Mouse (Mus musculus): ENCODE data around the gene Rdh16f2.
"Not testable (repeated sequence)": the region's sequence is repeated elsewhere in the genome, so short reads cannot be mapped to it uniquely, and the experiment has no call there.

Rdh16f2 gene

GRCm38 (mm10) chr10:127866232-127866631, at the start of gene Rdh16f2:
TSS of gene Rdh16f2 (plus strand) at chr10:127866474.
- DNase-seq (ENCODE audit: low read depth, low spot score): no peak

- not testable (repeated sequence) for DNase-seq (ENCODE audit: low read depth, low spot score)
These were observed 48.9 kb upstream of the Rdh16f2 start for GRCm38 (mm10) chr10:127817268-127817910.

DNA sequence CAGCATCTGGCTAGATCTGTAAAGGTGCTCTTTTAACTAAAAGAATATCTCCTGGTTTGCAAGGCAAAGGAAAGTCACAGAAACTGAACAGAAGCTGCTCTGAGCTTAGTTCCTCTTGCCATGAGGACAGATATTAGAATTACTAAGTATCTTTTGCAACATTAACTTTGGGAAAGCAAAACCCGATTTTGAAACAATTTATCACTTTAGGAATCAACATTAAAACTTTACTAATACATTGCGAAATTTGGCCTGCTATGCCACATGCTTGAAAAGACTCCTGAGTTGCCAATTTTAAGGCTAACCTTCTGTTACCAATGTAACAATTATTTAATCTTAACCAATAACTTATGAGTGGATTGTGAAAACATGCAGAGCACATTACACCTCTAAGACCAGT, 44.5 kb upstream of the Rdh16f2 start:
- not testable (repeated sequence) for DNase-seq (ENCODE audit: low read depth, low spot score)

- DNase-seq (ENCODE audit: low read depth, low spot score): no peak
These were observed 40.9 kb upstream of the Rdh16f2 start for GRCm38 (mm10) chr10:127825386-127825785.

DNA sequence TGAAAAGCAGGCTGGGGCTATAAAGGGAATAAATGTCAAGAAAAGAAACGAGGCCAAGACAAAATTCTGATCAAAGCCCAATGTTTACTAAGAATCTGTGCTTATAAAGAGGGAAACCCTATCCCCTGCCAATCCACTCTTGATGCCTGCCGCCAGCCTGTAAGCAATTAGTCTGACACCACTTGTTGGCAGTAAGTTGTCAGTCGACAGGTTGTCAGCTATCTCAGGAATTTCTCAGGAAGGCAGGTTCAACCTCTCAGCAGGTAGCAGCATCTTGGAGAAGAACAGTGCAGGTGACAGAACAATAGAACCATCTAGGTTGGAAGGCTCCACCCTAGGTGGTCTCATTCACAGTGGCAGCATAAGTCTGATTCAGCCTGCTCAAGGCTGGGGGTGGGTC, 37.2 kb upstream of the Rdh16f2 start:
- no peak for DNase-seq (ENCODE audit: low read depth, low spot score)

- not testable (repeated sequence) for DNase-seq (ENCODE audit: low read depth, low spot score)
These were observed 32.1 kb upstream of the Rdh16f2 start for GRCm38 (mm10) chr10:127834186-127834585.

DNA sequence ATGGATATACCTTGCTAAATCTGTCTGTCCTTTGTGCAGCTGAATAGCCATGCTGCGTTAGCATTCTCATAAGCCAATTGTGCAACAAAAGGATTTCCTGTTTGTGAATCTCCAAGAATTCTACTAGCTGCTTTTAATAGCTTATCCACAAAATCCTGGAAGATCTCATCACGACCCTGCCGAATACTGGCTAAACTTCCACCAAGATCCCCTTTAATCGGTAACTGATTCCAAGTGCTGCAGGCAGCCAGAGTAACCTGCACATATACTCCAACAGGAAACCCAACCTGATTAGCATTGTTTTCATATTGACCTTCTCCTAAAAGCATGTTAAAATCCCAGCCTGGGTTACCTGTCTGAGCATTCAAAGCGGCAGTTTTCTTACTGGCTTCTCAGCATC, 31.0 kb upstream of the Rdh16f2 start:
- DNase-seq (ENCODE audit: low read depth, low spot score): no peak

GRCm38 (mm10) chr10:127837793-127838192, 28.5 kb upstream of the Rdh16f2 start:
- not testable (repeated sequence) for DNase-seq (ENCODE audit: low read depth, low spot score)

- no peak for DNase-seq (ENCODE audit: low read depth, low spot score)
These were observed 27.7 kb upstream of the Rdh16f2 start for GRCm38 (mm10) chr10:127838539-127838938.

DNA sequence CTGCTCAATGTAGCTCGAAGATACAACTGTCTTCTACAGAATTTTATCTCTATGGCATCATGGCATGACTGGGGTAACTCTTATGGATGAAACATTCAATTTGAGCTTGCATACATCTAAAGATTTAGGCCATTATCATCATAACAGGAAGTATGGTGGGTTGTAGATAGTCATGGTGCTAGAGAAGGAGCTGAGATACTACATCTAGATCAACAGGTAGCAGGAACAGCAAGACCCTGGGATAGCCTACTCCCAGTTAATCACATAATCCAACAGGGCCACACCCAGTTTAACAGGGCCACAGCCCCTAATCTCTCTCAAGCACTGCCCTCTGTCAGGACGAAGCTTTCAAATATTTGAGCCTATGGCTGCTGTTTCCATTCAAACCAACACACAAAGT, 25.5 kb upstream of the Rdh16f2 start:
- no peak for DNase-seq (ENCODE audit: low read depth, low spot score)

DNA sequence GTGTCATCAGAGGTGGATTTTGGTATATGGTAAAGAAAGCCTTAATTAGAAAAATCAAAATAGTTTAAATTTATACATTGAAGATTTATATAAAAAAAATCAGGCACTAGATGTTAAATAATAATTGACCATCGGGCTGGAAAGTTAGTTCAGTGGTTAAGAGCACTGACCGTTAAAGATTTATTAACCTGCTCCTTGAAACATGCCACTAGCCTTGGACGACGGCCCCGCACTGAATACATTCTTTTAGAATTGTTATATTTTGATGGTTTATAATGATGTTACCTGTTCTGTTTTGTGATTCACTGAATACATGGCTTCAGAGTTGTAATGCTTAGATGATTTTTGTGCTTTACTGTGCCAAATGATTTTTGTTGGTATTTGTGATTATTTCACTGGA, 20.3 kb upstream of the Rdh16f2 start:
- not testable (repeated sequence) for DNase-seq (ENCODE audit: low read depth, low spot score)

- DNase-seq (ENCODE audit: low read depth, low spot score): no peak
These were observed 18.2 kb upstream of the Rdh16f2 start for GRCm38 (mm10) chr10:127848089-127848488.

- no peak for DNase-seq (ENCODE audit: low read depth, low spot score)
These were observed 16.6 kb upstream of the Rdh16f2 start, which contains the start of gene Rdh19 for GRCm38 (mm10) chr10:127849628-127850027. TSS of gene Rdh19 (plus strand) at chr10:127849928.

DNA sequence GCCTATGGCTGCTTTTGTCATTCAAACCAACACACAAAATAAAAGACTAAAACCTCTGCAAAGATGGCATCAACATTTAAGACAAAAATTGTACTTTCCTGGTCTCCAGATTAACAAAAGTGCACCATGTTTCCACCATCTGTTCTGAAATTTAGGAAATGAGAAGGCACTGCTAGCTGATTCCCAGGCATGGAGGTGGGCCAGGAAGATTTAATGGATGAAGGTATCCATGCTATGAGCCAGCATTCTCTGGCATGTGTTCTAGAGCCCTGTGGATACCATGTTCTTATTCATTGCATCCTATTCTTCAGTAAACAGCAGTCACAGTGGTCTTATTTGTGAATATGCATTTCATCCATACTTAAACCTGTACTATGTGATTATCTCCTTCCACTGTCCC, 9.9 kb upstream of the Rdh16f2 start:
- DNase-seq (ENCODE audit: low read depth, low spot score): no peak

GRCm38 (mm10) chr10:127864931-127865330, 1.3 kb upstream of the Rdh16f2 start:
- no peak for DNase-seq (ENCODE audit: low read depth, low spot score)

DNA sequence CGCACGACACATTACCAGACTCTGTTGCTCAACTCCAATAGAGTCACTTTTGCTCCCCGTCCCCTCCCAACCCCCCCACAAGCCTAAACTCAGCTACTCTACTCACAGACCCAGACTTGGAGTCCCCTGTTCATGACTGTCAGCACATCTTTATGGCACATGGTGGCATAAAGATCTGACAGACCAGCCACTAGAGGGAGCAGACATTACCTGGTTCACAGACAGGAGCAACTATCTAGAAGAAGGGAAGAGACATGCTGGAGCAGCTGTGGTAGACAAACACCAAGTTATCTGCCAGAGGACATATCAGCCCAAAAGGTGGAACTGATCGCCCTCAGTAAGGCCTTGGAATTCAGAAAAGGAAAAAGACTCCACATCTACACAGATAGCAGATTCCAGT, 6.2 kb downstream of the Rdh16f2 start:
- DNase-seq (ENCODE audit: low read depth, low spot score): no peak

GRCm38 (mm10) chr10:127877681-127878080, 11.4 kb downstream of the Rdh16f2 start:
- DNase-seq (ENCODE audit: low read depth, low spot score): no peak

DNA sequence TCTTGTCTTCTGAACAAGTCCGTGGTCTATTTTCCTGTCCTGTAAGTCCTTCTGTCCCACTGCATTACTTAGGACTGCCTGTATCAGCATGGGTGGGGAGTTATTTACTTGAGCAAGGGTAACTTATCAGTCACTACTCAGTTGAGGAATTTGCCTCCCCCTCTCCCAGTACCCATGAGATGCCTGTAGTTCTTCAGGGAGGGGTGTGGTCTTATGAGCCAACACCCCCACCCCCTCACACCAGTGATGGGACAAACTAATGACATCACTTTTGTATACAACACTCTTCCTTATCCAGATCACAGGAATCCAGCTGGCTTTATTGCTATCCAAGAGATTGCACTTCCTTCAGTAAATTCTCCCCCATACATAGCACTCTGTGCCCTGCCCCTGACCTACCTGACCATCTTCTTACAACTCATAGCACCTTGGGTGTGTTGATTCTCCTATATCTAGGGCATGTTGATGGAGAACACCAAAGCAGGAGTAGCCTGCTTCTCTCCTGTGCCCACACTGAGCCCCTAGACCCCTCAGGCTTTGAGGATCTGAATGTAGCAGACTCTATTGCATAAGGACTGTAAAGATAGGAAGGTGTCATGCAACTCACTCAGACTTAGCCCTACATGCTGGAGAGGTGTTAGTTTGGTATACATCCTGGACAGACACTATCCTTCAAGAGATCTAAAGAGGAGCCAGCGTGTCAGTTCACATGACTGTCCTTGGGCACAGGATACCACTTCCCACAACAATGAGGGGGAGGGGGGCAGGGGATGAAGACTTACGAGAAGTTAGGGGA, 12.2 kb downstream of the Rdh16f2 start:
- DNase-seq (ENCODE audit: low read depth, low spot score): no peak

DNA sequence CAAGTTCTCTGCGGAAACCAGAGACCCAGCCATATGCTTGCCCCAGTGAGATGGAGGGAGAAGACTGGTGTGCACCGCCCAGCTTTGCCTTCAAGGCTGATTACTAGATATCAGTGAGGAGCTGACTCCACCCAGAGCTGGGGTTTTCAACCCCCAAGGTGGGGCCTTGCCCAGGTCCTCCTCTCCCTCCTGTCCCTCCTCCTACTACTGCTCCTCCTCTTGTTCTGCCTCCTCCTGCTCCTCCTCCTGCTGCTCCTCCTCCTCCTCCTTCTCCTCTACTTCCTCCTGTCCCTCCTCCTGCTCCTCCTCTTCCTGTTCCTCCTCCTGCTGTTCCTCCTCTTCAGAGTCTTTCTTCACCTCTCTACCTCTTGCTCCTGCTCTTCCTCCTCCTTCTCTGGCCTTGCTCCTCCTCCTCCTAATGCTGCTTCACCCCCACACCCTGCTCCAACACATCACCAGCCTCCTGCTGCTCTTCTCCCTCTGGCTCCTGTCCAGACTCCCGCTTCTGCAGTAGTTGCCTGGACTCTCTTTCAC, 12.9 kb downstream of the Rdh16f2 start:
- no peak for DNase-seq (ENCODE audit: low read depth, low spot score)

DNA sequence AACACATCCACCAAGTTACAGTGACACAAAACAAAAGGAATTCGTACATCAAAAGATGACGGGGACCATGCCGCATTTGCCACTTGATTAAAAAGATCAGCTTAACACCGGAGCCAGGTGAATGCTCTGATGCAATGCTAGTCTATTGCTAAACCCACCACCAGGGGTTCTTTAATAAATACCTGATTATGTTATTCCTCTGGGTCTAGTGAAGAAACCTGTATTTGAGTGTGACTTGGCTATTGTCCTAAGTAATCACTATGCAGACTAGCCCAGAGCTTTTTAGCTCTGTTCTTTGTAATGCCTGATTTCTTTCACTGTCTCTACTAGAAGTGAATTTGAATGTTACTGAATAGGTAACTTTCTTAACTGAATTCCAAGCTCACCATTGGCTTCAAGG, 14.8 kb downstream of the Rdh16f2 start:
- no peak for DNase-seq (ENCODE audit: low read depth, low spot score)

GRCm38 (mm10) chr10:127886551-127886950, 20.3 kb downstream of the Rdh16f2 start:
- DNase-seq (ENCODE audit: low read depth, low spot score): no peak

DNA sequence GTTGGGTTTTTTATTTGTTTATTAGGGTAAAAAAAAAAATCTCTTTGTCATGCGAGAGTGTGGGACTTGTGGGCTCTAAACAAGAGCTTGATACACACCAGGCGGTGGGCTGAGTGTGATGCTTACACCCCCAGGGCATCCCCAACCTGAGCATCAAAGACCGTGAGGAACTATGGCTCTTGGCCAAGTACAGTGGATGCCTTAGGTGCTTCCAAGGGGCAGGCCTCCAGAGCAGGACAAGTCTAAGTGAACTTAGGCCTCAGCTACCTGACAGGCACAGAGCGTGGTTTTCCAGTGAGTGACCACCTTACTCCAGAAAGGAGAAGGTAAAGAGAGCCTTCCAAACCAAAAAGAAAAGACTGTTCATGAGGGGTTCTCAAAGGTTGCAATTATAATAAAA, 20.7 kb downstream of the Rdh16f2 start:
- no peak for DNase-seq (ENCODE audit: low read depth, low spot score)

- no peak for DNase-seq (ENCODE audit: low read depth, low spot score)
These were observed 22.3 kb downstream of the Rdh16f2 start, which contains the start of gene Rdh7 for GRCm38 (mm10) chr10:127888605-127889004. TSS of gene Rdh7 (minus strand) at chr10:127888817.

Data from mesoderm, embryonic 11.5 days (tissue).